Mouse (Mus musculus) embryonic facial prominence, embryonic 10.5 days (tissue): Measurements from ENCODE around the gene Neb. TPM values are rescaled to one million over a fixed set of nuclear protein-coding genes. Genes with fewer than 3 reads are reported as not detected.
A peak's percentile ranks its signal among the peaks of the same experiment; 100 is the strongest.

Source experiments
- DNase-seq: peaks from one replicate; pipeline ENCODE4 v3.0.0-alpha.2; 2017; ENCODE audit warnings: low spot score
- H3K27ac ChIP-seq: fragments of 300-500 bp; sonication (generic); replicated peaks from 2 replicates; pipeline ENCODE4 v1.5.1; 2016; ENCODE audit warnings: mild to moderate bottlenecking
- H3K27me3 ChIP-seq: fragments of 300-500 bp; sonication (generic); replicated peaks from 2 replicates; pipeline ENCODE4 v1.6.1; 2016; ENCODE audit warnings: low read depth, mild to moderate bottlenecking; ENCODE audit not compliant: poor library complexity, severe bottlenecking
- H3K36me3 ChIP-seq: fragments of 300-500 bp; sonication (generic); replicated peaks from 2 replicates; pipeline ENCODE4 v1.6.1; 2016; ENCODE audit warnings: mild to moderate bottlenecking, moderate library complexity
- H3K4me1 ChIP-seq: fragments of 300-500 bp; sonication (generic); 2 replicates; pipeline ENCODE4 v1.6.1; 2016
- H3K4me3 ChIP-seq: fragments of 300-500 bp; sonication (generic); 2 replicates; pipeline ENCODE4 v1.5.1; 2016; ENCODE audit warnings: mild to moderate bottlenecking, moderate library complexity
- H3K9me3 ChIP-seq: fragments of 300-500 bp; sonication (generic); 2 replicates; pipeline ENCODE4 v1.6.1; 2016; ENCODE audit warnings: mild to moderate bottlenecking
- WGBS: fragments of 180-500 bp; shearing (Covaris S2); methylation state at CpG from one replicate; pipeline ENCODE4 v1.1.7; 2016; 5-methylcytosine and 5-hydroxymethylcytosine counted together
- polyA plus RNA-seq: library from polyadenylated mRNA; unstranded; fragments of >200 nt; fragmentation: Nextera tagmentation; extraction: Ambion mirVana; gene quantifications from 2 replicates; pipeline ENCODE4 v1.2.1, GENCODE M21; 2016

Gene Neb
- polyA plus RNA-seq, 1 experiment from 2014 or later: 1.00 TPM

DNA sequence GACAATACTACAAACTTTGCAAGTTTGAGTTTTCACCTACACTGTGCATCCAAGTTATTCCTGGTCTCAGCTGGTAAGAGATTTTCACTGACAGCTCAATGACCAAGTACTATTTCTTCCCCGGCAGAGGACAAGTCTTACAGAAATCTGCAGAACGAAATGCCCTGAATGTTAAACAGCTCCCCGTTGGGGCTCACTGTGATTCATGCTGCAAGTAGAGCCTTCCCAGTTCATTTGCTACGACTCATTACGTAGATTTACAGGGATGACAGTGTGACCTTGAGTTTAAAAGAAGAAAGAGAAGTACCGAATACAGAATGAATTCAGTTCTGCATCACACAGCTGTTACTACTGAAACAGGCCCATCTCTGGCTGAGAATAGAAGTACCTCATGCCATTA, 91.9 kb downstream of the Neb start:
- no peak for DNase-seq
- Histone ChIP-seq H3K9me3 (no peaks in the 10 kb centered on the region), H3K36me3 (no peaks in the 10 kb centered on the region), H3K27ac (no peak overlapping the region), H3K27me3 (no peaks in the 10 kb centered on the region), H3K4me1 (no peaks in the 10 kb centered on the region), H3K4me3 (no peak overlapping the region)
- 87% methylated on average over 6 of the region's 6 CpGs for WGBS

GRCm38 (mm10) chr2:52272146-52272545, 106.1 kb downstream of the Neb start:
- Histone ChIP-seq H3K9me3 (no peaks in the 10 kb centered on the region), H3K4me3 (no peak overlapping the region), H3K27ac (no peak overlapping the region), H3K4me1 (peaks cover 7% of the 10 kb centered on the region), H3K27me3 (no peaks in the 10 kb centered on the region), H3K36me3 (no peaks in the 10 kb centered on the region)
- DNase-seq: no peak
- WGBS: 31% methylated on average over 1 of the region's 1 CpGs

GRCm38 (mm10) chr2:52270911-52271310, 107.4 kb downstream of the Neb start:
- WGBS: 90% methylated on average over 8 of the region's 8 CpGs
- Histone ChIP-seq H3K9me3 (no peaks in the 10 kb centered on the region), H3K27ac (no peak overlapping the region), H3K4me3 (no peak overlapping the region), H3K36me3 (no peaks in the 10 kb centered on the region), H3K4me1 (peaks cover 7% of the 10 kb centered on the region), H3K27me3 (no peaks in the 10 kb centered on the region)
- DNase-seq: no peak

- H3K4me1 ChIP-seq: no peaks in the 10 kb centered on the region
- DNase-seq: peak; percentile 39
Observed at GRCm38 (mm10) chr2:52262149-52262548, 116.1 kb downstream of the Neb start.

GRCm38 (mm10) chr2:52252037-52252436, 126.2 kb downstream of the Neb start:
- Histone ChIP-seq H3K4me3 (no peak overlapping the region), H3K9me3 (no peaks in the 10 kb centered on the region), H3K27me3 (no peaks in the 10 kb centered on the region), H3K4me1 (no peaks in the 10 kb centered on the region), H3K36me3 (no peaks in the 10 kb centered on the region), H3K27ac (no peak overlapping the region)
- 77% methylated on average over 1 of the region's 1 CpGs for WGBS
- no peak for DNase-seq

More at GRCm38 (mm10) chr2:52262149-52262548, 116.1 kb downstream of the Neb start:
- Histone ChIP-seq H3K9me3 (no peaks in the 10 kb centered on the region), H3K36me3 (no peaks in the 10 kb centered on the region), H3K27ac (no peak overlapping the region), H3K27me3 (no peaks in the 10 kb centered on the region), H3K4me3 (no peak overlapping the region)
- WGBS: 51% methylated on average over 2 of the region's 2 CpGs

DNA sequence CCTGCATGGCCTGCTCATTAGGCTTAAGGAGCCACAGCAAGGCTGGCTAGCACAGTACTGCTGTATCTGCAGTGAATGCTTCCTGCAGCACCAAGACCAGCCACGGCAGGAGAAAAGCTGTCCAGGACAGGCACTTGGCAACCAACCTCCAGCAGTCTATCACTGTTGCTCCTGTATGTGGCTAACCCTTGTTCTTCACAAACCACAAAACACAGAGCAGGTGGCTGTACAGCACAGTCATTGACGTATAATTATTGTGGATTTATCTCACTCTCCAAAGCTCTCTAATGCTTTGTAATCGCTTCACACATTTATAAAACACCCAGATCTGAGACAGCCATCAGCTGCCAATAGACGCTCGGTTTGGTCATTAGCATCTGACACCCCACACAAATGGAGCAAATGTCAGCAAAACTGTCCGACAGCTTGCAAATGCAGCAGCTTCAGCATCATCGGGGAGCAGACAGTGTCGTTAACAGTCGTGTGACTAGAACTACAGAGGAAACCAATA, 129.9 kb downstream of the Neb start:
- Histone ChIP-seq H3K9me3 (no peaks in the 10 kb centered on the region), H3K4me1 (no peaks in the 10 kb centered on the region), H3K36me3 (no peaks in the 10 kb centered on the region), H3K27me3 (no peaks in the 10 kb centered on the region), H3K27ac (no peak overlapping the region), H3K4me3 (no peak overlapping the region)
- DNase-seq: no peak
- 83% methylated on average over 9 of the region's 9 CpGs for WGBS

DNA sequence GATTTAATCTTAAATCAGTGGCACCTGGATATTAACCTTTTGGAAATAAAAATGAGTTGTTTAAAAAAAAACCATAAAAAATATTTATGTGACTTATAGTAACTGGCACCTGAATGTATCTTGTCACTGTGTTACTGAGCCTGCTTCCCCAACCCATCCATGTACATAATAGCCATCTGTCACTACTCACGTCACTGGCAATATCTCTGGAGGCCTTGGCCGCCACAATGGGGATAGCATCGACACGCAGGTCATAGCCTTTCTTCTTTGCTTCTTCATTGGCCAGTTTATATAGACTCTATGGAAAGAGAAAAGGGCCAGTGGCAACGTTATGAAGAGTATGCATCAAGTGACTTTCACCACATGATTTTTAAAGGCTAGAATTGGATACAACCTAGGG, 133.2 kb downstream of the Neb start:
- Histone ChIP-seq H3K9me3 (no peaks in the 10 kb centered on the region), H3K27ac (no peak overlapping the region), H3K4me3 (no peak overlapping the region), H3K36me3 (no peaks in the 10 kb centered on the region), H3K4me1 (no peaks in the 10 kb centered on the region), H3K27me3 (no peaks in the 10 kb centered on the region)
- DNase-seq: no peak
- whole genome bisulfite sequencing: 86% methylated on average over 5 of the region's 5 CpGs

GRCm38 (mm10) chr2:52242691-52243090, 135.6 kb downstream of the Neb start:
- Histone ChIP-seq H3K9me3 (no peaks in the 10 kb centered on the region), H3K27ac (no peak overlapping the region), H3K27me3 (no peaks in the 10 kb centered on the region), H3K36me3 (no peaks in the 10 kb centered on the region), H3K4me3 (no peak overlapping the region), H3K4me1 (no peaks in the 10 kb centered on the region)
- no peak for DNase-seq
- WGBS: 83% methylated on average over 1 of the region's 1 CpGs

- no peaks in the 10 kb centered on the region for H3K4me1 ChIP-seq
- no peaks in the 10 kb centered on the region for H3K36me3 ChIP-seq
- WGBS: 73% methylated on average over 5 of the region's 5 CpGs
- H3K27me3 ChIP-seq: no peaks in the 10 kb centered on the region
- no peak overlapping the region for H3K4me3 ChIP-seq
- H3K9me3 ChIP-seq: no peaks in the 10 kb centered on the region
- no peak overlapping the region for H3K27ac ChIP-seq
- DNase-seq: no peak
Observed at GRCm38 (mm10) chr2:52237892-52238291, 140.4 kb downstream of the Neb start.

- H3K36me3 ChIP-seq: no peaks in the 10 kb centered on the region
- no peak for DNase-seq
- H3K27ac ChIP-seq: no peak overlapping the region
- no peaks in the 10 kb centered on the region for H3K4me1 ChIP-seq
- H3K9me3 ChIP-seq: no peaks in the 10 kb centered on the region
- H3K4me3 ChIP-seq: no peak overlapping the region
- 73% methylated on average over 3 of the region's 3 CpGs for WGBS
- H3K27me3 ChIP-seq: no peaks in the 10 kb centered on the region
Observed at GRCm38 (mm10) chr2:52227584-52227983, 150.7 kb downstream of the Neb start.

DNA sequence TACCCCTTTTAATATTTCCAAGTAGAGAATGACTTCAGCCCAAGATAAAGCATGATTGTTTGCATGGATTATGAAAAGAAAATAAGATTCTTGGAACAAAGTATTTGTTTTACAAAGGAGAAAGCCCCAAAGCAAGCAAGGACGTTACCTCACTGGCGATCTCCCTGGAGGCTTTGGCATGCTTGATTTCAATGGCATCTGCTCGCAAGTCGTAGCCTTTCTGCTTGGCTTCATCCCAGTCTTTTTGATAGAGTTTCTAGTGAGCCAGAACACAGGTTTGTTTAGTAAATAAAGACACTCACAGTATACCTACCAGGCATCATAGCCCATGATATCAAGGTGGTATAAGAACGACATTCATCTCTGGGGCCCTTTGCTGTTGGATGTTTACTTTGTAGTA, 153.9 kb downstream of the Neb start:
- Histone ChIP-seq H3K36me3 (no peaks in the 10 kb centered on the region), H3K27me3 (no peaks in the 10 kb centered on the region), H3K9me3 (no peaks in the 10 kb centered on the region), H3K27ac (no peak overlapping the region), H3K4me3 (no peak overlapping the region), H3K4me1 (no peaks in the 10 kb centered on the region)
- 82% methylated on average over 5 of the region's 5 CpGs for WGBS
- DNase-seq: no peak

- Histone ChIP-seq H3K27ac (no peak overlapping the region), H3K9me3 (no peaks in the 10 kb centered on the region), H3K27me3 (no peaks in the 10 kb centered on the region), H3K36me3 (no peaks in the 10 kb centered on the region), H3K4me1 (no peaks in the 10 kb centered on the region), H3K4me3 (no peak overlapping the region)
- DNase-seq: peak; percentile 25
- WGBS: 53% methylated on average over 8 of the region's 8 CpGs
Observed at GRCm38 (mm10) chr2:52220074-52220473, 158.2 kb downstream of the Neb start.

DNA sequence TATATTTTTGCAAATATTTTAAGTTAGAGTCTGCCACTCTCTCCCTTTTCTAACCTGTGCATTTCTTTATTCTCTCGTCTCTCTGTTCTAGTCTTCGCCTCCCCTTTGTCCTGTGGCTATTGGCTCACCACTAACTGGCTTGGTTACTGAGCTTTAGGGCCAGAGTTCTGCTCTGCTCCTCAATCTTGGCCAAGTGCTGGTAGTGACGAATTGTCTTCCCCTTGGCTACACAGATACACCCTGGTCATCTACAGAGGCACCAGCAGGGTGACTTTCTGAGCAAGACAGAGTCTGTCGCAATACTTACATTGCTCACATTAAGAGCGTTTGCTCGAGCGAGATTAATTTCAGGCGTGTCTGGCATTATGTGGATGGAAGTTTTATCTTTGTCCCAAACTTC, 162.3 kb downstream of the Neb start:
- no peaks in the 10 kb centered on the region for H3K27me3 ChIP-seq
- 91% methylated on average over 8 of the region's 8 CpGs for WGBS
- DNase-seq: no peak
- H3K9me3 ChIP-seq: no peaks in the 10 kb centered on the region
- peaks cover 5% of the 10 kb centered on the region; the same call in 1 of the 2 replicates for H3K4me1 ChIP-seq
- no peak overlapping the region for H3K27ac ChIP-seq
- H3K4me3 ChIP-seq: no peak overlapping the region
- no peaks in the 10 kb centered on the region for H3K36me3 ChIP-seq

GRCm38 (mm10) chr2:52212561-52212961, 165.7 kb downstream of the Neb start:
- WGBS: 93% methylated on average over 11 of the region's 11 CpGs
- no peaks in the 10 kb centered on the region for H3K27me3 ChIP-seq
- no peak for DNase-seq

More at GRCm38 (mm10) chr2:52212561-52212961, 165.7 kb downstream of the Neb start:
- H3K9me3 ChIP-seq: no peaks in the 10 kb centered on the region
- no peak overlapping the region for H3K4me3 ChIP-seq
- no peak overlapping the region for H3K27ac ChIP-seq
- H3K4me1 ChIP-seq: peaks cover 5% of the 10 kb centered on the region; the same call in 1 of the 2 replicates
- no peaks in the 10 kb centered on the region for H3K36me3 ChIP-seq
